Mouse (Mus musculus): Measurements from ENCODE around the gene Fbn1. TPM values are rescaled to one million over a fixed set of nuclear protein-coding genes. Genes with fewer than 3 reads are reported as not detected.

Gene Fbn1
- total and polyA plus RNA-seq, 3 experiments = 0.04 to 0.17 (median 0.09) TPM

DNA sequence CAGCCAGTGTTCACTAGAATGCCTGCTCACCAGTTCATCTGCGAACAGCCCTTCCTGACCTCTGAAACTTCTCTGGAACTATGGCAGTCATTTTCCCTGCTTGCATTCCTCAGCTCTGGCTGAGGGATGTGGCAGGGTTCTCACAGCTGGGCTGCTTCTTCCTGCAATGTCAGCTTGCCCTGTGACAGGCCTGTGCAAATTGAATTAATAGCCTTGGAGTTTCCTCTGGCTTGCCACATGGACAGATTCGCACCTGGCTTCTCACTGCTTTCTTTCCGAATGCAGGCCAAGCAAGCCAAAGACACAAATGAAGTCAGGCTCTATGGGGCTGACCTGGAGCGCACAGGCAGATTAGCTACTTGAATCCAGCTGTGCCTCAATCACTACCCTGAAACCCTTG lies 184.4 kb downstream of the Fbn1 start:
- no peaks in the 10 kb centered on the region for H3K9me3 ChIP-seq (replicated peaks; ENCODE audit: low read length)
- dilution Hi-C loops (cut with MboI; ENCODE audit: extremely low pct_ligation_motif_present, extremely low pct_unique_long_range_greater_than_20kb, low sequenced_read_pairs) (no loop called here), in situ Hi-C loops (cut with MboI; ENCODE audit: low pct_ligation_motif_present, low pct_unique_long_range_greater_than_20kb, low sequenced_read_pairs) (no loop called here)
- H3K27me3 ChIP-seq (replicated peaks) = no peaks in the 10 kb centered on the region
- H3K79me2 ChIP-seq (replicated peaks; ENCODE audit: control insufficient read depth, extremely low read depth, insufficient read depth, poor library complexity, severe bottlenecking) = no peaks in the 10 kb centered on the region
- no peak overlapping the region for H3K4me2 ChIP-seq (ENCODE audit: insufficient read depth, low read depth, poor library complexity, severe bottlenecking)
- DNase-seq (ENCODE audit: extremely low read depth) = no peak
- no peak overlapping the region for H3K27ac ChIP-seq (ENCODE audit: insufficient read depth, low read depth)
- no peak for TF ChIP-seq IRF4 (IDR thresholded peaks at IDR 0.05; ENCODE audit: low read depth, low read length)
- TF ChIP-seq MYC (IDR thresholded peaks at IDR 0.05; ENCODE audit: low read depth, low read length) = no peak
- no peak for TF ChIP-seq MAZ (IDR thresholded peaks at IDR 0.05; ENCODE audit: low read depth, low read length)
- TF ChIP-seq CHD1 (IDR thresholded peaks at IDR 0.05; ENCODE audit: low read depth, low read length) = no peak
- TF ChIP-seq CHD2 (IDR thresholded peaks at IDR 0.05; ENCODE audit: low read length) = no peak
- no peak for TF ChIP-seq MEF2A (IDR thresholded peaks at IDR 0.05; ENCODE audit: borderline replicate concordance, low read depth, low read length)
- no peak for TF ChIP-seq ZMIZ1 (IDR thresholded peaks at IDR 0.05; ENCODE audit: low read depth, low read length)
- TF ChIP-seq MAX (IDR thresholded peaks at IDR 0.05; ENCODE audit: low read length) = no peak
- no peak for TF ChIP-seq RCOR1 (conservative IDR thresholded peaks at IDR 0.05; ENCODE audit: low read depth, low read length)
- TF ChIP-seq SMC3 (IDR thresholded peaks at IDR 0.05; ENCODE audit: low read depth, low read length) = no peak
- no peak for TF ChIP-seq NELFE (IDR thresholded peaks at IDR 0.05; ENCODE audit: low read depth, low read length)
- no peak for TF ChIP-seq NRF1 (IDR thresholded peaks at IDR 0.05; ENCODE audit: low read depth, low read length)
- no peak for TF ChIP-seq SIN3A (IDR thresholded peaks at IDR 0.05; ENCODE audit: low read length)
- no peak for TF ChIP-seq GABPA (IDR thresholded peaks at IDR 0.05; ENCODE audit: insufficient replicate concordance, low read depth, low read length)
- no peak for TF ChIP-seq PAX5 (IDR thresholded peaks at IDR 0.05; ENCODE audit: low read length)
- no peak for TF ChIP-seq E2F4 (IDR thresholded peaks at IDR 0.05; ENCODE audit: insufficient replicate concordance, low read depth, low read length)
- no peak for TF ChIP-seq ZKSCAN1 (IDR thresholded peaks at IDR 0.05; ENCODE audit: borderline replicate concordance, low read depth, low read length)
- no peaks in the 10 kb centered on the region for H3K36me3 ChIP-seq (replicated peaks in 1 of 2; ENCODE audit: control insufficient read depth in 1 of 2, insufficient read depth in 1 of 2, low read length in 1 of 2)
- no peak overlapping the region for H3K4me3 ChIP-seq (replicated peaks in 1 of 3; ENCODE audit: low read depth in 2 of 3, low read length in 2 of 3, poor library complexity in 1 of 3)
- H3K9ac ChIP-seq (ENCODE audit: insufficient read depth, low read depth) = no peak overlapping the region
- peaks cover 5 to 13% of the 10 kb centered on the region in 2 experiments for H3K4me1 ChIP-seq (ENCODE audit: control insufficient read depth in 1 of 2, insufficient read depth in 2 of 2)

DNA sequence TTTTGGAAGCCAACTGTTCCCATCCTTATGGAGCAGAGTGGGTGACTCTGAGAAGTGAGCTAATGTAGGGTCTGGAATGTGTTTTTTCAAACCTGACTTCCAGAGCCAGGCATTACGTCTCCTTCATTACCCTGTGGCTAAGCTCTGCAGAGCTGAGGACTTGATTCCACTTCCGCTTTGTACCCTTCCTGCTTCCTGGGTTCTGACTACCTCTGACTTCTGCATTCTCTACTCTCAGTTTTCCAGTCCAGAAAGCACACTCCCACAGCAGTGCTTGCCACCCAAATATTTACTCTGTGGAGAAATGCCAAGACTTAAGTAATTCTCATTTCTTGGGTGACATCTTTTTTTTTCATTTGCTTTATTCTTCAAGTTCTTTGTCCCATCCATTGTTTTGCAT lies 185.2 kb downstream of the Fbn1 start:
- Histone ChIP-seq H3K36me3 (replicated peaks in 1 of 2; ENCODE audit: control insufficient read depth in 1 of 2, insufficient read depth in 1 of 2, low read length in 1 of 2) (no peaks in the 10 kb centered on the region), H3K79me2 (replicated peaks; ENCODE audit: control insufficient read depth, extremely low read depth, insufficient read depth, poor library complexity, severe bottlenecking) (no peaks in the 10 kb centered on the region), H3K27me3 (replicated peaks) (no peaks in the 10 kb centered on the region), H3K4me1 (ENCODE audit: control insufficient read depth in 1 of 2, insufficient read depth in 2 of 2) (peaks cover 9 to 14% of the 10 kb centered on the region in 2 experiments), H3K9ac (ENCODE audit: insufficient read depth, low read depth) (no peak overlapping the region), H3K9me3 (replicated peaks; ENCODE audit: low read length) (no peaks in the 10 kb centered on the region), H3K4me3 (replicated peaks in 1 of 3; ENCODE audit: low read depth in 2 of 3, low read length in 2 of 3, poor library complexity in 1 of 3) (no peak overlapping the region), H3K27ac (ENCODE audit: insufficient read depth, low read depth) (no peak overlapping the region), H3K4me2 (ENCODE audit: insufficient read depth, low read depth, poor library complexity, severe bottlenecking) (no peak overlapping the region)
- in situ Hi-C loops (cut with MboI; ENCODE audit: low pct_ligation_motif_present, low pct_unique_long_range_greater_than_20kb, low sequenced_read_pairs) (no loop called here), dilution Hi-C loops (cut with MboI; ENCODE audit: extremely low pct_ligation_motif_present, extremely low pct_unique_long_range_greater_than_20kb, low sequenced_read_pairs) (no loop called here)
- DNase-seq (ENCODE audit: extremely low read depth) = no peak
- TF ChIP-seq ELF1 (IDR thresholded peaks at IDR 0.05; ENCODE audit: low read depth, low read length) (no peak), RCOR1 (conservative IDR thresholded peaks at IDR 0.05; ENCODE audit: low read depth, low read length) (no peak), MAZ (IDR thresholded peaks at IDR 0.05; ENCODE audit: low read depth, low read length) (no peak), ZKSCAN1 (IDR thresholded peaks at IDR 0.05; ENCODE audit: borderline replicate concordance, low read depth, low read length) (no peak), TCF12 (IDR thresholded peaks at IDR 0.05; ENCODE audit: low read depth, low read length) (no peak), ZMIZ1 (IDR thresholded peaks at IDR 0.05; ENCODE audit: low read depth, low read length) (no peak), CTCF (conservative IDR thresholded peaks at IDR 0.05 in 1 of 2, IDR thresholded peaks at IDR 0.05 in 1 of 2; ENCODE audit: low read depth in 2 of 2, low read length in 2 of 2) (no peak), NELFE (IDR thresholded peaks at IDR 0.05; ENCODE audit: low read depth, low read length) (no peak), EP300 (IDR thresholded peaks at IDR 0.05; ENCODE audit: low read length) (no peak), UBTF (IDR thresholded peaks at IDR 0.05; ENCODE audit: low read depth, low read length) (no peak), GABPA (IDR thresholded peaks at IDR 0.05; ENCODE audit: insufficient replicate concordance, low read depth, low read length) (no peak), MAX (IDR thresholded peaks at IDR 0.05; ENCODE audit: low read length) (no peak), IRF4 (IDR thresholded peaks at IDR 0.05; ENCODE audit: low read depth, low read length) (no peak)
